Mouse (Mus musculus) CH12.LX (cell line): ENCODE data around the gene Shpk.

Experiments
- BHLHE40 ChIP-seq: IDR thresholded peaks from 2 replicates; pipeline ENCODE4 v1.6.1; 2011; ENCODE audit warnings: mild to moderate bottlenecking, low read depth, low read length, improper control_type of control experiment
- JUND ChIP-seq: conservative IDR thresholded peaks from 2 replicates; pipeline ENCODE4 v1.6.1; 2011; ENCODE audit warnings: low read depth, low read length, improper control_type of control experiment
- SIN3A ChIP-seq: IDR thresholded peaks from 2 replicates; pipeline ENCODE4 v1.6.1; 2012; ENCODE audit warnings: low read length, improper control_type of control experiment, inconsistent platforms
- USF1 ChIP-seq: IDR thresholded peaks from 2 replicates; pipeline ENCODE4 v1.6.1; 2014; ENCODE audit warnings: low read depth, mild to moderate bottlenecking, inconsistent platforms, low read length, improper control_type of control experiment

DNA sequence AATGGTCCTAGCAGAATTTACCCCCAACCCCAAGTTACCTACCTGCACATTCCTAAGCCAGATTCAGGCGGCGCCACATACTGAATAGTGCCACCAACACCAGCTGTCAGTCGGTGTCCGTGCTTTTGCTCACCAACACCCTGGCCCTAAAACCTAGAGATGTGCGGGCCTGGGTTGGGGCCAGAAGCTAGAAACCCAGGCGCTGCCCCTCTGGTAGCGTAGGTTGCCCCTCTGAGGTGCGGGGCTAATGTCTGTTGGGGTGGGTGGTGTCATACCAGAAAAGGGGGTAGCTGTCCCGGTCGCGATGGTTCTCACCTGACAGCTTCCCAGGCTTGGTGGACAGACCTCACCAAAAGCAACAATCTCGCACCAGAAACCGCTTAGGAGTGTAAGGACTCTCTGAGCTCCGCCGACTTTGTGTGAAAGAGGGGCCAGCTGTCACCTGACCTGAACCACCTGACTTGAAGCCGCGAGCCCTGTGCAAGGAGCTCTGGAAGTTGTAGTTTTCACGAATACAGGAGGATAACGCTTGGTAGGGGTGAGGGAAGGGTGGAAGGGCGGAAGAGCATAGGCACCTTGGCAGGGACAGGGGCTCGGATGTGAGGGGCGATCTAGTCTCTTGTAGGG is 544 bp upstream of the Shpk start, which contains the start of gene Ctns:
- TF ChIP-seq BHLHE40 (peak; percentile 54), SIN3A (peak; percentile 87), USF1 (peak; percentile 92), JUND (no peak)
